Mouse (Mus musculus) midbrain, embryonic 14.5 days (tissue): ENCODE results near the gene Pdk4. TPM values are rescaled to one million over a fixed set of nuclear protein-coding genes. Genes with fewer than 3 reads are reported as not detected.

Experiments used
- ATAC-seq: fragments of 200-750 bp; cut with Nextera tagmentation; 2 replicates; pipeline ENCODE4 v1.8.0; 2017; ENCODE audit warnings: moderate number of reproducible peaks, moderate library complexity; ENCODE audit not compliant: low FRiP score, low TSS enrichment
- DNase-seq: peaks from one replicate; pipeline ENCODE4 v3.0.0-alpha.2; 2015
- H3K27ac ChIP-seq: fragments of 300-500 bp; sonication (generic); replicated peaks from 2 replicates; pipeline ENCODE4 v1.5.1; 2014; ENCODE audit warnings: mild to moderate bottlenecking, low read depth, low read length, moderate library complexity
- H3K27me3 ChIP-seq: fragments of 300-500 bp; sonication (generic); 2 replicates; pipeline ENCODE4 v1.6.1; 2014; ENCODE audit warnings: low read length, control low read depth, mixed read lengths; ENCODE audit not compliant: control insufficient read depth, insufficient read depth
- H3K36me3 ChIP-seq: fragments of 300-500 bp; sonication (generic); 2 replicates; pipeline ENCODE4 v1.6.1; 2014; ENCODE audit warnings: low read length, control low read depth; ENCODE audit not compliant: control insufficient read depth, insufficient read depth
- H3K4me1 ChIP-seq: fragments of 300-500 bp; sonication (generic); 2 replicates; pipeline ENCODE4 v1.6.1; 2014; ENCODE audit warnings: mild to moderate bottlenecking, antibody characterized with exemption, low read length, control low read depth; ENCODE audit not compliant: control insufficient read depth, insufficient read depth
- H3K4me2 ChIP-seq: fragments of 300-500 bp; sonication (generic); 2 replicates; pipeline ENCODE4 v1.6.1; 2014; ENCODE audit warnings: mild to moderate bottlenecking, low read length, moderate library complexity
- H3K4me3 ChIP-seq: fragments of 300-500 bp; sonication (generic); replicated peaks from 2 replicates; pipeline ENCODE4 v1.5.1; 2014; ENCODE audit warnings: low read depth, low read length
- H3K9ac ChIP-seq: fragments of 300-500 bp; sonication (generic); replicated peaks from 2 replicates; pipeline ENCODE4 v1.6.1; 2014; ENCODE audit warnings: mild to moderate bottlenecking, low read length, moderate library complexity
- H3K9me3 ChIP-seq: fragments of 300-500 bp; sonication (generic); 2 replicates; pipeline ENCODE4 v1.6.1; 2016; ENCODE audit warnings: low read length, control low read depth, mixed read lengths; ENCODE audit not compliant: control insufficient read depth
- WGBS: fragments of 180-500 bp; shearing (Covaris S2); extraction: QIAGEN DNeasy Blood & Tissue Kit; methylation state at CpG from one replicate; pipeline ENCODE4 v1.1.7; 2014; 5-methylcytosine and 5-hydroxymethylcytosine counted together
- polyA plus RNA-seq: library from polyadenylated mRNA; unstranded; fragments of >200 nt; fragmentation: Nextera tagmentation; extraction: Ambion mirVana; gene quantifications from 2 replicates; pipeline ENCODE4 v1.2.1, GENCODE M21; 2014

Pdk4 gene
- 0.59 and 1.6 TPM in 2 replicates for polyA plus RNA-seq

DNA sequence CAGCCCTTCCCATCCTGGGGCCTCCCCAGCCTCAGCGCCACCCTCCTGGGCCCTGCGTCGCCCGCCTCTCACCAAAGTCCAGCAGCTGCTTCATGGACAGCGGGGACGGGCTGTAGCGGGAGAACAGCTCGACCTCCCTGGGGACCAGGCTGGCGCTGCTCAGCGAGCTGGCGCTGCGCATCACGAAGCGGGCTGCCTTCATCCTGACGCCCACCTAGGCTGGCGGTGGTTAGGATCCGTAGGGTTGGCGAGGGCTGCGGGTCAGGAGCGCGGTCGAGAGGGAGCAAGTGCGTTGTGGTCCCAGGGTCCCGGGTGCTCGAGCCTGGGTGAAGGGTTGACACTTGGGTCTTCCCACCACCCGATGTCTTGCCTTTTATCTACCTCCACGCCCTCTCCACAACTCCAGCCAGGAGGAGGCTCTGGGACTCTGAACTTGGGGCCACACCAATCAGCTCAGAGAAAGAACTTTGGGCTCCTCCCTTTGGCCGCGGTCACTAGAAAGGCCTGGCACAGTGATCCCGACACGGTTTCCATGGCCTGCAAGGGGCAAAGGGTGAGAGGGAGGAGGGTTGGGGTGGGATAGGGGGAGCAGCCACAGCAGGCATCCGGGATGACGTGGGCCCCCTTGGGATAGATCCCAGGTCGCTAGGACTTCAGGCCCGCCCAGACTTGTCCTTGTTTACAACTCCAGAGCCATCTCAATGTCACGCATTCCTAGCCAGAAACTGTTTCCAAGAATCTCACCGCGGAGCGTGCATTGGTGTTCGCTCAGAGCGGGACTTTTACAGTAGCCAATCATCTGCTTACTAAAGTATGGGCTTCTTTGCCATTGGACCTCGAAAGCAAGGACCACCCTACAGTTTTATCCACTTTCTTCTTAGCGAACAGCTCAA, at the start of gene Pdk4:
Gene Pdk4 (minus strand): TSS at position 349 of the 893 bp plus-strand sequence.
- H3K36me3 ChIP-seq: no peaks in the 10 kb centered on the region
- peak within 1 kb of the TSS; percentile 53 for H3K9ac ChIP-seq
- 3% methylated on average over 43 of the region's 43 CpGs for WGBS
- peak within 1 kb of the TSS; percentile 42 for H3K4me3 ChIP-seq
- no peak within 1 kb of the TSS for H3K27ac ChIP-seq
- 0 out of 2 replicates have a peak, but pooled peaks cover 7% of the 10 kb centered on the region for H3K4me1 ChIP-seq
- no peaks in the 10 kb centered on the region for H3K9me3 ChIP-seq
- no peaks in the 10 kb centered on the region for H3K27me3 ChIP-seq
- ATAC-seq (peak; percentile 82), DNase-seq (peak; percentile 82)
- peak within 1 kb of the TSS; percentile 98 for H3K4me2 ChIP-seq

DNA sequence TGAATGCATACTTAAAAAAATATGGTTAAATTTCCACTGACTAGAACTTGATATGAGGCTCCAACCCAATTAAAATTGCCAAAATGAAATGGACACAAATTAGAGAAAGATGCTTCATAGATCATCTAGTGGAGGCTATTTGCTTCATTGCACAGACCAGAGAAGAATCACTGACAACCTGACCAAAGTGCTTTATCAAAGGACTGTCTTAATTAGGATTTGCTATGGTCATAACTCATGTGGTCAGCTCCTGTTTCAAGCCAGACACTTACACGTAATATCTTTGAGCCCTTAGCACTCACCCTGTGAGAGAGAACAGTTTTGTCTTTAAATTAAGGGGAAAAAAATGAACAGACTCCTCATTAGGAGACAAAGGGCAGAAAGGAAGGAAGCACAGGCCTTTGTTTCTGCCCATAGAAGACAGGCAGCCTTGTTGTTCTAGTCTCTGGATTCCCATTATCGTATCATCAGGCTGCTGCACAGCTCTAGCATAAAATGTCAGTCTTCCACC, 41.8 kb upstream of the Pdk4 start:
- WGBS: 68% methylated on average over 2 of the region's 2 CpGs
- Histone ChIP-seq H3K36me3 (no peaks in the 10 kb centered on the region), H3K4me3 (no peak overlapping the region), H3K27me3 (no peaks in the 10 kb centered on the region), H3K4me1 (no peaks in the 10 kb centered on the region), H3K27ac (no peak overlapping the region), H3K9ac (no peak overlapping the region), H3K9me3 (no peaks in the 10 kb centered on the region), H3K4me2 (no peak overlapping the region)
- DNase-seq: no peak
- no peak for ATAC-seq

- DNase-seq (no peak), ATAC-seq (no peak)
- H3K4me2 ChIP-seq: no peak overlapping the region
- no peaks in the 10 kb centered on the region for H3K4me1 ChIP-seq
- H3K36me3 ChIP-seq: no peaks in the 10 kb centered on the region
- no peak overlapping the region for H3K27ac ChIP-seq
- H3K9me3 ChIP-seq: no peaks in the 10 kb centered on the region
- H3K9ac ChIP-seq: no peak overlapping the region
- no peaks in the 10 kb centered on the region for H3K27me3 ChIP-seq
- H3K4me3 ChIP-seq: no peak overlapping the region
Measured at GRCm38 (mm10) chr6:5535754-5536153, 39.6 kb upstream of the Pdk4 start.

GRCm38 (mm10) chr6:5517091-5517490, 21.0 kb upstream of the Pdk4 start:
- no peak overlapping the region for H3K4me2 ChIP-seq
- no peaks in the 10 kb centered on the region for H3K36me3 ChIP-seq
- DNase-seq (peak; percentile 12), ATAC-seq (no peak)
- H3K9me3 ChIP-seq: no peaks in the 10 kb centered on the region
- no peaks in the 10 kb centered on the region for H3K27me3 ChIP-seq
- no peaks in the 10 kb centered on the region for H3K4me1 ChIP-seq
- no peak overlapping the region for H3K27ac ChIP-seq
- no peak overlapping the region for H3K9ac ChIP-seq
- 79% methylated on average over 5 of the region's 5 CpGs for WGBS
- no peak overlapping the region for H3K4me3 ChIP-seq

DNA sequence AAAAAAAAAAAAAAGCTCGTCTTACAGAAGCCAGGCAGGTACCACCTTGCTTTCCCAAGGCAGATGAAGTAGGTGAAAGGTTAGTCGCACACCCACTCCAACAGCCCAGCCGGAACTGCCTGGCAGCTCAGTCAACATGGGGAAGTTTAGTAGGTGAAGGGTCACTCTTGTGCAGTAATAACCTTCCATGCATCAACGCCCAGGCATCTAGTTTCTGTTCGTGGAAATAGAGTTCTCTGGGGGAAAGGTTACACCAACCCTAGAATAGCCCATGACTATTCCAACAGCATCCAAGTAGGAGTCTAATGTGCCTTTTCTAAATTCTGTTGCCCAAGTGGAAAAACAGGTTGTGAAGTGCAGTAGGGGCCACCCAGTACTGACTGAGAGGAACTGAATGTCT, 13.6 kb upstream of the Pdk4 start:
- Histone ChIP-seq H3K4me3 (no peak overlapping the region), H3K27me3 (no peaks in the 10 kb centered on the region), H3K9ac (no peak overlapping the region), H3K27ac (no peak overlapping the region), H3K4me2 (no peak overlapping the region), H3K36me3 (no peaks in the 10 kb centered on the region), H3K9me3 (no peaks in the 10 kb centered on the region), H3K4me1 (no peaks in the 10 kb centered on the region)
- peak; percentile 8 for DNase-seq
- 67% methylated on average over 5 of the region's 5 CpGs for WGBS
- ATAC-seq: no peak

- no peak overlapping the region for H3K4me3 ChIP-seq
- no peaks in the 10 kb centered on the region for H3K9me3 ChIP-seq
- DNase-seq (no peak), ATAC-seq (no peak)
- H3K9ac ChIP-seq: no peak overlapping the region
- no peaks in the 10 kb centered on the region for H3K36me3 ChIP-seq
- H3K27me3 ChIP-seq: no peaks in the 10 kb centered on the region
- no peaks in the 10 kb centered on the region for H3K4me1 ChIP-seq
- 71% methylated on average over 5 of the region's 5 CpGs for WGBS
- no peak overlapping the region for H3K27ac ChIP-seq
- H3K4me2 ChIP-seq: no peak overlapping the region
Measured at GRCm38 (mm10) chr6:5509303-5509702, 13.2 kb upstream of the Pdk4 start.

DNA sequence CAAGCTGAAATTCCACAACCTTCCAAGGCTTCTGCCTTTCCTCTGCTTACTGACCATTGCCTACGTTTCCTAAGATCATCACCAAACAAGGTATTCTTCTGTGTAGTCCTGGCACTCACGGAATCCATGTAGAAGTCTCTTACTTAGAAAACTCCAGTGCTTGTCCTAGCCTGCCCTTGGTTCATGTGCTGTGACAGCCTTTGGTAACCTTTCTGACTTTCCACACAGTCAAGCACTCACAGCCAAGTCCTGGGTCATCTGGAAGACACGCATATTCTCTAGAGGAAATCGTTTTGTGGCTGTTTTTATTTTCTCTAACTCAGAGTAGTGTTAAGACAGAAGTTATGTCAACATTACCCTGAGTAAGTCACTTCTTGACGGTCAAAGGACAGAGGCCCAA, 11.7 kb upstream of the Pdk4 start:
- DNase-seq: no peak

GRCm38 (mm10) chr6:5506271-5506670, 10.2 kb upstream of the Pdk4 start:
- DNase-seq: no peak
- Histone ChIP-seq H3K4me2 (no peak overlapping the region), H3K4me3 (no peak overlapping the region), H3K27ac (no peak overlapping the region), H3K4me1 (no peaks in the 10 kb centered on the region), H3K36me3 (no peaks in the 10 kb centered on the region), H3K9ac (no peak overlapping the region), H3K9me3 (no peaks in the 10 kb centered on the region), H3K27me3 (no peaks in the 10 kb centered on the region)
- WGBS: 97% methylated on average over 3 of the region's 3 CpGs
- ATAC-seq: no peak

More for the DNA sequence above, 11.7 kb upstream of the Pdk4 start:
- no peak for ATAC-seq
- no peaks in the 10 kb centered on the region for H3K4me1 ChIP-seq
- H3K4me2 ChIP-seq: no peak overlapping the region
- no peaks in the 10 kb centered on the region for H3K27me3 ChIP-seq
- H3K9me3 ChIP-seq: no peaks in the 10 kb centered on the region
- no peak overlapping the region for H3K27ac ChIP-seq
- WGBS: 89% methylated on average over 5 of the region's 5 CpGs
- no peaks in the 10 kb centered on the region for H3K36me3 ChIP-seq
- no peak overlapping the region for H3K4me3 ChIP-seq
- H3K9ac ChIP-seq: no peak overlapping the region

- no peaks in the 10 kb centered on the region for H3K4me1 ChIP-seq
- DNase-seq (no peak), ATAC-seq (no peak)
- no peaks in the 10 kb centered on the region for H3K27me3 ChIP-seq
- no peak overlapping the region for H3K9ac ChIP-seq
- H3K4me3 ChIP-seq: no peak overlapping the region
- no peaks in the 10 kb centered on the region for H3K36me3 ChIP-seq
- 93% methylated on average over 1 of the region's 1 CpGs for WGBS
- no peaks in the 10 kb centered on the region for H3K9me3 ChIP-seq
- no peak overlapping the region for H3K4me2 ChIP-seq
- no peak overlapping the region for H3K27ac ChIP-seq
Measured at GRCm38 (mm10) chr6:5502810-5503209, 6.7 kb upstream of the Pdk4 start.
